Mouse (Mus musculus) kidney, adult 2 months (tissue): Measurements from ENCODE around the gene Slamf6.

Source experiments
- CTCF ChIP-seq: fragments of 200-500 bp; conservative IDR thresholded peaks from 2 replicates; pipeline ENCODE4 v1.5.1; 2011; ENCODE audit warnings: low read depth, mild to moderate bottlenecking, control low read depth, low read length, moderate library complexity, mixed read lengths; ENCODE audit not compliant: insufficient read depth, insufficient read length
- POLR2A ChIP-seq: fragments of 200-500 bp; IDR thresholded peaks from one replicate; pipeline ENCODE4 v1.6.1; 2011; ENCODE audit warnings: low read depth, low read length, control low read depth

- TF ChIP-seq CTCF (no peak), POLR2A (no peak)
Observed at GRCm38 (mm10) chr1:171994501-171994900, 77.2 kb downstream of the Slamf6 start.
